Mouse (Mus musculus) right cerebral cortex, postnatal 10 days (tissue): ENCODE measurements around the gene Clcn7.
A peak's percentile ranks its signal among the peaks of the same experiment; 100 is the strongest.
"Not testable (repeated sequence)": the region's sequence is repeated elsewhere in the genome, so short reads cannot be mapped to it uniquely, and the experiment has no call there.

Source experiments
- DNase-seq, 2 experiments: peaks; one replicate each; pipeline ENCODE4 v3.0.0; 2021; ENCODE audit warnings: low spot score in 2 of 2

Clcn7 gene

DNA sequence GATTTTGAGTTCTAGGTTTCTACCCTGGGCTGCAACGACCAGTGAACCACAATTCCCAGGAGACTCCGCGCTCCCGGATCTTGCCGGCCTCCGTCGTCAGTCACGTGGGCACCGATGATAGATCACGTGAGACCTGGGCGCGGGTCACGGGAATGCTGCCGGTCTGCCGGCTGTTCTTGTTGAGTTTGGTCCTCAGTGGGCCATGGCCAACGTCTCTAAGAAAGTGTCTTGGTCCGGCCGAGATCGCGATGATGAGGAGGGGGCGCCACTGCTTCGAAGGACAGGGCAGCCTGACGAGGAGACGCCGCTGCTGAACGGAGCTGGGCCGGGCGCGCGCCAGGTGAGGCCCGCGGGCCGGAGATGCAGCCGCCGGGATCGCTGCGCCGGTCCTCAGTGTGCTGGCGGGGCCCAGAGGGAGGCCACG is at the start of gene Clcn7:
Gene Clcn7 (plus strand): TSS at position 117 of the 424 bp plus-strand sequence.
- peak; percentile 96 to 97 for DNase-seq

DNA sequence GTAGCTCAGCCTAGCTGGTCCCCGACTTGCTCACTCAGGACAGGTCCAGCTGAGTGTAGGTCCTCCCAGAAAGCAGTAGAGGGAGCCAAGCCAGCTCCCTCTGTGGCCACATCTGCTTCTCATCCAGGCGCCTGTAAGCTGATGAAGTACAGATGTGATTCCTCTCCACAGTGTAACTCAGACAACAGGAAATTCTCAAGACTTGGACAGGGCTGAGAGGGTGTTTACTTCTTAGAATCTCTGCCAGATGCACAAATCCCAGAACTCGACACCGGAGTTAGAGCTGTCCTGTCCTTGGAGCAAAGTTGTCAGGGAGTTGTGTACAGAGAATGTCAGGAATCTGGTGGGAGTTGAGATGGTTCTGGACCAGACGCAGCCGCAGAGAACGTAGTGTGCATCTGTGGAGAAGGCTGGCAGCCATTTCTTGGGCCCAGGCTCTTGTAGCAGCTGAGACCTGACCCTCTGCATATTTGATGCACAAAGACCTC is 49.7 kb upstream of the Clcn7 start, which contains the start of gene Tmem204:
Gene Tmem204 (minus strand): TSS at position 148 of the 488 bp plus-strand sequence.
- no peak for DNase-seq

DNA sequence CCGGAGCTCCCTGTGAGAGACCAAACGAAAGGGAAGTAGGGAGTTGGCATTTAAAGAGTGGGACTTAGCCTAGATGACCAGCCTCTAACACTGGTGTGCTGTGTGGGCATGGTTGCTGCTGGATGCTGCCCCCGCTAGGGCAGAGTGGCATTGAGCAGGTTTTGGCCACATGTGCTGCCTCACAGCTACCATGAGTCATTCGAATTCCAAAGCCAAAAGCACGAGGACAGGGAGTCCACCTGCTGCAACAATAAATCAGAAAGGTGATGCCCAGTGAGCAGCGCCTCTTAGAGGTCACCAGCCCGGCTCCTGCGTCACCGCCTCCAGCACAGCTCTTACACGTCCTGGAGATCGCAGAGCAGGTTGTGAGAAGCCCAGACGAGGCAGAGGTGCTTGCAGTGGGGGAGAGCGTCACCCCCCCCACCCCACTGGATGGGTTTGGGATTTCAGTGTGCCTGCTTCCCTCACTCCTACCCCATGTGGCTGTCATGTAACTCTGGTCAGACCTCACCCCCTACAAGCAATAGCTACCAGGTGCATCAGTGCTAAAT is 48.3 kb upstream of the Clcn7 start:
- no peak for DNase-seq

DNA sequence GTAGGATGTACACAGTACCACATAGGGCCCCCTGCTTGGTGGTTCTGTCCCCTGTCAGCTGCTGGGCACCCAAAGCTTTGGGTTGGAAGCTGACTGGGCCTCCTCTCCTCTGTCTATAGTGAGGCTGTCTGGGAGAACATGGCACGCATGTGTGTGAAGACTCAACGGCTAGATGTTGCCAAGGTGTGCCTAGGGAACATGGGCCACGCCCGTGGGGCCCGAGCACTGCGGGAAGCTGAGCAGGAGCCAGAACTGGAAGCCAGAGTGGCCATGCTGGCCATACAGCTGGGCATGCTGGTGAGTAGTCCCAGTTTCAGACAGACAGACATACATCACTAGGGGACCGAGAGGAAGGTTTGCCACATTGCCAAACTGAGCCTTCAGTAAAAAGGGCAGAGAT is 46.5 kb upstream of the Clcn7 start:
- no peak for DNase-seq

DNA sequence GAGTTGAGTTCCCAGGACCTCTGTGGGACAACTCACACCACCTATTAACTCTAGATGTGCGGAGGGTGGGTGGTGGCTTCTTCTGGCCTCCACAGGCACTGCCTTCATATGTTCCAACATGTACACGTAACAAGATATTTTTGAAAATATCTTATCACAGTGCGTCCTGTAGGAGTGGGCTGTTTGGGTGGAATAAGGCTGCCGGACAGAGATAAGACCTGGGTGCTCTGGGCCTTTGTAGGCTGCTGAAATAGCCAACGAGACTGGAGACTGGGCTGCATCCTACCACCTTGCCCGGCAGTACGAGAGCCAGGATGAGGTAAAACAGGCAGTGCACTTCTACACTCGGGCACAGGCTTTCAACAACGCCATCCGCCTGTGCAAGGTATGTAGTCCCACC is 44.0 kb upstream of the Clcn7 start:
- DNase-seq, result no peak

DNA sequence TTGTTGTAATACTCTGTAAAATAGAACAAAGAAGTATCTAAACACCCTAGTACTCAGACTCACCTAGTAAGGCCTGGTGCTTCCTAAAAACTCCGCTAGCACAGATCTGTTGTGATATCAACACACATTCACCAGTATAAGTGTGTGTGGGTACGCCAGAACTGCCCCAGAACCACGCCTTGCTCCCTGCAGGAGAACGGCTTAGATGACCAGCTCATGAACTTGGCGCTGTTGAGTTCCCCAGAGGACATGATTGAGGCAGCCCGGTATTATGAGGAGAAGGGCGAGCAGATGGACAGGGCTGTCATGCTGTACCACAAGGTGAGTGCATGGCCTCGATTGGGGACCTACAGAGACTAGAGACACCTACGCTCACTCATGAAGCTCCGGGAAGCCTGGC is 42.7 kb upstream of the Clcn7 start:
- DNase-seq, result no peak

DNA sequence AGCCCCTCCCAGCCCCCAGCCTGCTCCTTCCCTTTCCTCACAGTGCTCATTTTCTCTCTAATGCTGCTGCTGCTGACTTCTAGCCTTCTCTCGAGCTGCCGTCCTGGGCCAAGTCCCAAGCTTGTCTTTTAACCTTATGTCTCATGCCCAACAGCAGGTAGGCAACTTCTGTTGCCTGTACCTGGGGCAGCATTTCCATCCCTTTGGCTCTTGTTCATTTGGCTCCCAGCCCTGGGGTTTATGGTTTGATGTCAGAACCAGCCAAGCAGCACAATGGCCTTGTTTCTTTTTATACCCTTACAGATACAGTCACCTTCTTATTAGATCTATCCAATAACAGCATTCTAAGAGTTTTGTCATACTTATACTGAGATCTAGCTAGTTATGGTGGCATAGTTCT is 37.0 kb upstream of the Clcn7 start:
- DNase-seq, result no peak

DNA sequence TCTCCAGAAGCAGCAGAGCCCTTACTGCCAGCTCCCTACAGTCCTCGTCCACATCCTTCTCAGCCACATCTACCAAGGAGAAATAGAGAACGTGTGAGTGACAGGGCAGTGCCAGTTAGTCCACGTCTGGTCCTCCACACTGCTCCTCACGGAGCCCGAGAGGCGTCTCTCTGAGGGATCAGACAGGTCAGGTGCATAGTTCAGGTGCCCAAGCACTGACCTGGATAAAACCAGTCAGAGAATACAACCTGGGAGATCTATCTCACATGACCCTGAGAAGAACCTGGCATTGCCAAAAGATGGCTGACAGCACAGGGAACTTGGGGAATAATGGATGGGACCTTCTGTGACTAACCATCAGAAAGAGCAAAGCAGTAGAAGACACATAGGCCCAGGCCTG is 33.1 kb upstream of the Clcn7 start:
- no peak for DNase-seq

DNA sequence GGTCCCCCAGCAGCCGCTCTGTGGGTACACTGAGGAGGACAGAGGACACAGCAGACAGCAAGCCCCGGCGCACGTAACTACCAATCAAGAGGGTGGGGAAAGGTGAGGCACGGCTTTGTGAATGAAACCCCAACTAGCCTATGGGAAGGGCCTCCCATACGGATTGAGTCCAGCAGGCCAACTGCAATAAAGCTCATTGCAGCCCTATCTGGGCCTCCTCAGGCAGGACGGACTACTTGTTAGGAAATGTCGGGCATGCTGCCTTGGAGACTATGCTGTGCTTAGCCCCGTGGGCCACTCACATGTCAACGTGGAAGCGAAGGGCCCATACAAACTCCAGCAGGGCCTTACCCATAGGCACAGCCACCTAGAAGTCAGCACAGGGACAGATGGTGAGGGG is 31.9 kb upstream of the Clcn7 start:
- DNase-seq, result no peak

DNA sequence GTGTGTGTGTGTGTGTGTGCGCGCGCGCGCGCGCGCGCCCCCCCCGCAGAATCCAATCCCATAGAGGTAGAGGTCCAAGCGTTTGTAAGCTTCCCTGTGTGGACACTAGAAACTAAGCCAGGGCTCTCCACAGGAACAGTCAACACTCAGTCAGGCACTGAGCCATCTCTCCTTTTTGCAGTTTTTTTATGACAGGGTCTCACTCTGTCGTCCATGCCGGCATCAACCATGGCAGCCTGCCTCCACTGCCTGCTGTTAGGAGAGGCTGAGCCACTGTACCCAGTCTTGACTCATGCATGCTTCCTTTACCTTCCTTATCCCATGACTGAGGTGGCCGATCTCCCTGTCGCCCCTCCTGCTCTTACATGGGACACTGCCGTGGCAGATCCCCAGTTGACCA is 25.4 kb upstream of the Clcn7 start:
- DNase-seq, result no peak

DNA sequence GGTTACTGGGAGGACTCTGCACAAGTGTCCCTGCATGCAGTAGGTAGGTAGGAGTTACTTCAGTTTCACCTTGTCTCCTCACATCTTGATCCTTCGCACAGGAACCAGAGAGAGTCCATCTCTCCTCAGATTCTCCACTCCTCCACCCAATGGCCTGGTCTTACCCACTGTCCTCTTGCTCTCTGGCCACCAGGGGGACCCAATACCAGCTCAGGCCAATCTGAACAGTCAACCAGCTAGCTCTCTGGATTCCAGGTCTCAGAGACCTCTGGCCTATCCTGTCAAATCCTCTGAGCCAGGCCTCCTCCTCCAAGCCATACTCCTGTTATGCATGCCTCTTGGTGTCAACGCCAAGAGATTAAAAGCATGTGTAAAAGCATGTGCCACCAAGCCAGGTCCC is 23.6 kb upstream of the Clcn7 start:
- no peak for DNase-seq

DNA sequence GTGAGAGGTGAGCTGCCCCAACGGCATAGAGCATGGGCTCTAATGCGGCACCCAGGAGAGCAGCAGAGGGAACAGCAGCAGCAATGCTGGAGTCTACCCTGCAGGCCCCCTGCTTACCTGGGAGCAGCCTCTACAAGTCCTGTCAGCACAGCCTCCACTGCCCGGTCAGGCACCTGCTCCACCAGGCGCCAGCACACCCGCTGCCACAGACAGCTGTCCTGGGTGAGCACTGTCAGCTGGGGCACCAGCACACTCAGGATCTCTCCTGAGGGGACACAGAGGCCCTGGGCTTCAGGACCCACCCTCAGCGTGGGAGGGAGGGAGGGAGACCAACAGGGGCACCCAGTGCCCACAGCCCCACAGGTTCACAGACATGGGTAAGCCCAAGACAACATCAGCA is 22.6 kb upstream of the Clcn7 start:
- DNase-seq, result no peak

DNA sequence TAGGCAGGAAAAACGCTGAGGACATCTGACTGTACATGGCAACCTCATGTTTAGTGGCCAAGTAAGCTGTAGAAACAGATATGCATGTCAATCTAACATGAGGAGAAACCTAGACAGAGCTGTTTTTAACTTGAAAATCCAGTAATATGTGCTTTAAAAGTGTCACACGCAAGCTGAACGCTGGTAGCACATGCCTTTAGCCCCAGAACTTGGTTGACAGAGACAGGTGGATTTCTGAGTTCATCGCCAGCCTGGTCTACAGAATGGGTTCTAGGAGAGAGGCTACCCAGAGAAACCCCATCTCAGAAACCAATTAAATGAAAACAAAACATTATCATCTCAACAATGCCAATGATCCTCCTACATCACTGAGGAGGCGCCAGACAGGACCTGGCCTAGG is 22.0 kb upstream of the Clcn7 start:
- no peak for DNase-seq

DNA sequence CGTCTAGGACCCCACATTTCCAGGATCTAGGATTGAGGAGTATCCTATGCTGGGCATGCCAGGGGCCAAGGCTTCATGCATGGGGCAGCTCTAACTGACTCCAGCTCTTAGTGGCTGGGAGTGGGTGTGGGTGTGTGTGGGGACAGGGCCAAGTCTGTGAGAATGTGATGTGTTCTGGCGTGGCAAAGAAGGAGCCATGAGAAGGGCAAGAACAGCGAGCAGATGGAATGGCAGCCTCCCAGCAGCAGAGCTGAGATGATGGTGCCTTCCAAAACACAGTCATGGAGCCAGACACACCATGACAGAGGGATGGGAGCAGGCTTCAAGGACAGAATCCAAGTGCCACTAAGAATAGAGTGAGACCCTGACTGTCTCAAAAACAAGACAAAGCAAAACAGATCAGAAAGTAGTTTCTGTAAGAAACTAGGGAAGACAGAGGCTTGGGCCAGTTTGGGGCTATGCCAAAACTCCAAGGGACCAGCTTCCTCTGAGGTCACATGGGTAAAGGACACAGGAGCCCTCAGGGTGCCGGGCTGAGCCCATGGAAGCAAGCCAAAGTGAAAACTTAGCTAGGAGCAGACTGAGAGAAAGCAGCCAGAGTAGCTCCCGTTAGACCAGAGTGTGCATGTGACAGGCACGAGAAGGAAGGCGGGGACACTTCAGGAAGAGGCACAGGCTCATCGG is 21.3 kb upstream of the Clcn7 start:
- DNase-seq, result peak; percentile 80 to 85

DNA sequence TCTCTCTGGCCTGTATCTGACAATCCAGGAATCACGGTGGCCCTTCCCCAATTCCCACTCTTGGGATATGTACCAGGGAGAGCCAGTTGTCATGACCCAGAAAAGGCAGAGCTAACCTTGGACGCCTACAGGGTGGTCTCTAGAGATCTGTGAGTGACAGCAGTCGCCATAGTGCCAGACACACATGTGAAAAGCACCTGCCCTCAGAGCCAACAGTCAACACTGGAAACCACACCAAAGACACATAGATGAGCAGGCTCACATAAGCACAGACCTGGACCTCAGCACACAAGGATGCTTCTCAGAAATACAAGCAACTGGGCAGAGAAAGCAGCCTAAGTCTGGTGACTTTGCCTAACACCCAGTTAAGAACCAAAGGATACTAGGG is 20.8 kb upstream of the Clcn7 start:
- no peak for DNase-seq

DNA sequence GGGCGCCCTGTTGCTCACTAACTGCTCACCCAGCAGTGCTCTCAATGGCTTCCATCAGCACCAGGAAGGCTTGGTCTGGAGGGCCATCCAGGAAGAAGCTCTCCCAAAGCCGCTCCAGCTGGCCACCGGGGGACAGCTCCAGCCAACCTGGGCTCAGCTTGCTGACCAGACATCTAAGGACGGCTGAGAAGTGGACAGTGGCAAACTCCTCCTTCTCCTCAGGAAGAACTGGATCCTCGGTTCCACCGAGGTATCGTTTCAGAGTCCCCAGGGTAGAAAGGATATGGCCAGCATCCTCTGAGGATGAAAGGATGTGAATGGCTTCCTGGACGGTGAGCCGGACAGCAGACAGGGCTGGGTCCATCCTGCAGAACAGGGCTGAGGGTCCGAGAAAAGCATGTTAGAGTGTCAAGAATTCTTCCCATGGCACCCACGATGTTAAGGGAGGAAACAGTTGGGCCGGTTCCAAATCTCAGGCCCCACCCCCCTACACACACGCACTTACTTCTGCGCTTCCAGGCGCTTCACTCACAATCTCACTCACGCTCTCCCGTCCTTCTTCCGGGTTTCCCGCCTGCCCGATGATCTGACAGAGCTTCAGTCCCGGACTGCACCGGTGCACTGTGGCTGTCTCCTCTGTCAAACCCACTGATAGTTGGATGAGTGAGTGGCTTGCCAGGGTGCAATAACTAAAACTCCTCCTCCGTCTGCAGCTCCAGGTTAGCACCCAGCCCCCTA is 18.1 kb upstream of the Clcn7 start:
- peak; percentile 53 for DNase-seq

DNA sequence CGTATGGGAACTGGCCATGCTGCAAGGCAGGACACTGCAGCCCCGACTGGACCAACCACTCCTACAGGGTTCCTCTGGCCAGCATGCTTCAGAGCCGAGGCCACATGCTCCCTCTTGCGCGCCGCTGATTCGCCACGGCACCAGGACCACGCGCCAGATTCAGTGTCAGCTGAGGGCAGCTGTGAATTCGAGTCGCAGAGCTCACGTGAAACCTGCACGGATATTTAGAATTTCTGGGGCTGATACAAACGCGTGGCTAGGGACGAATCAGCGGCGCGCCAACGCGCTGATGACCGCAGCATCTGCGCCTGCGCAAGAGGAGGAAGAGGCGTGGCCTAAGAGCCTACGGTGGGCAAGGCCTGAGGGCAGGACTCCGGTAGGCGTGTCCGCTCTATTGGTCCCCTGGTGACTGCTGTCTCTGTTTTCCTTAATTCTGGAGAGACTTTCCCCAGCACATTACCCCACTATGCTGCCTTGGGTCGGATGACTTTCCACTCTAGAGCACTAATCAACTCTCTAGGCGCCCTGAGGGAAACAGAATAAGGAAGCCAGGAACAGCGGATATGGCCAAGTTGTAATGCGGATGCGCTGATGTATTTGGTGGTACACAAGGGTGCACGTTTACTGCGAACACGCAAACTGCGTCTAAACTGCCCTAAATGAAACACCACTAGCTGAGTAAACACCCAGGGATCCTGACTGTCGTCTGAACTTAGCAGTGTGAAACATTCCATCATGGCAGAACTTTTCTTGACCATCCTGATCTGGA is 17.3 kb upstream of the Clcn7 start, which contains the start of gene Telo2:
Gene Telo2 (minus strand): TSS at position 304 of the 769 bp plus-strand sequence.
- peak; percentile 94 to 95 for DNase-seq

DNA sequence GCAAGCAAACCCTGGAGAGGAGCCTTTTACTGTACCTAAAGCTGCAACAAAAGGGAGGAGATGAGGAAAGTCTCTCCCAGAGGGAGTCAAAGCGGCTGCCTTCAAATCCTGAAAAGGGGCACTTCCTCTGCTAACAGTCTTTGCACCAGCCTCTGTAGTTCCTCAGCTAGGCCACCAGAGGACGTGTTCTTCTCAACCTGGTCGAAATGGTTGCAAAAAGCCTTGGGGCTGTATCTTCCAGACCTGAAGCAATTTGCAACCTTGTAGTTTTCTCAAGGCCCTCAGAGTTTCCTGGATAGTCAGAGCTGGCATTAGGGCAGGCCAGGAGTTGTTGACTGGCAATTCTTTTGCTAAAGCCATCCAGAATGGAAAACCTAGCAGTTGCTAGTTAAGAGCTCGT is 15.9 kb upstream of the Clcn7 start:
- DNase-seq, result no peak

DNA sequence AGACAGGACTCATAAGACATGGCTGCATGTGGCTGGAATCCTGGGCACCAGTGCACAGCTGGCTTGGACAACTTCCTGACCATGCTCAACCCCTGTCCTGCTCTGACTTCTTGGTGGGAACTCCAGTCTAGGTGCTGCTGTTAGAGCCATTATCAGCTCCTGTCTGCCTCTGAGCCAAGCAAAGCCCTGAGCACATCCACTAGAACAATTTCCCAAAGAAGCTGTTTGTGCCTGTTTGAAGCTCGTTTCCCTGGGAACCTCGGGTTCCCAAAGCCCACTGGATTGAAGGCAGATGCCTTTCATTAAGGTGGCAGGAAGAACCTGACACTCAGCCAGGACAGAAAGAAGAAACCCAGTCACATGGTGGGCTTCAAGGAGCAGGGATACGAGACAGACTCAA is 12.8 kb upstream of the Clcn7 start, which contains the start of gene Ptx4:
Gene Ptx4 (plus strand): TSS at position 355 of the 400 bp plus-strand sequence.
- DNase-seq, result no peak

DNA sequence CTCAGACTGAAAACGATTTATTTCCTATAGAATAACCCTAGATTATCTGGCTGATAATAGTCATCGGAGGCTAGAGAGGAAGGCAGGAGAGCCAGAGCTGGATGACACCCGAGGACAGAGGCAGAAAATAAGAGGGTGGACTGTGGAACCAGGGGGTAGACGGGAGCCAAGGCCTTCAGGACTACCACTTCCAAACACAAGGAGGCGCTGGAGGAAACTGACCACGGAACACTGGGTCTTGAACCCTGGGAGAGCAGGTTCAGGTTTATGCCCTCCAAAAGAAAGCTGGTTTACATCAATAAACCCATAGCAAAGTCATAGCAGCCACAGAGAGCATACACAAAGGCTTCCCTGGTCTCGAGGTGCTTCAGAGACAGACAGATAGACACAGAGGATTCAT is 9.2 kb upstream of the Clcn7 start:
- no peak for DNase-seq

DNA sequence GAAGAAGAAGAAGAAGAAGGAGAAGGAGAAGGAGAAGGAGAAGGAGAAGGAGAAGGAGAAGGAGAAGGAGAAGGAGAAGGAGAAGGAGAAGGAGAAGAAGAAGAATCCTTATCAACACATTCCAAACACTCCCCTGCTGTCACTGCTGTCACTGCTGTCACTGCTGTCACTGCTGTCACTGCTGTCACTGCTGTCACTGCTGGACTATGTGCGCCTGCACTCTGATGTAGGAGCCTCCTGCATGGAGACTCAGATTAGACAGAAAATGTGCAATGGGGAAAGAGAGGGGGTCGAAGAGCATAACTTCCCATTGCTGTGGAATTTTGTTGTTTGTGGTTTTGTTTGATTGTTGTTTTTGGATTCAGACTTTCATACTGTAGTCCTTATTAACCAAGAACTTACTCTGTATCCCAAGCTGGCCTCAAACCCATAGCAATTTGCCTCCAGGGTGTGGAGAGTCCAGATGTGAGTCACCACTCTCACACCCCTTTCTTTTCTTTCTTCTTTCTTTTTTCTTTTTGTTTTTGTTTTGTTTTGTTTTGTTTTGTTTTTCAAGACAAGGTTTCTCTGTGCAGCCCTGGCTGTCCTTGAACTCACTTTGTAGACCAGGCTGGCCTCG is 7.6 kb upstream of the Clcn7 start:
- not testable (repeated sequence) for DNase-seq

DNA sequence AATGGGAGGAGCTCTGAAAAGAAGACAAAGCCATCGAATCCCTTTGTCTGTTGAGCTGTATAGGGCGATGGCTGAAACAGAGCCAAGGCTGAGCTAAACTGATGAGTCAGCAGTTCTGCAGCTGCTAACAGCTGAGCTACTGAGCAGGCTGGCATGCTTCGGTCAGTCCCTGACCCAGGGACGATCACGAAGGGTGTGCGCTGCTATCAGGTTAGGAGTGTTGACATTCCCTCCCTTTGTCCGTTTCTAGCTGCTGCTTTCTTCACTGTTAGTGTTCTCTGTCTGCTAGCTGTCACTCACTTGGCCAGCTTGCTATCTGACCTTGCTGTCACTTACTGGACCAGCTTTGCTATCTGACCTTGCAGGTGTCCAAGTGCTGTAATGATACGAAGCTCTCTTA is 6.1 kb upstream of the Clcn7 start:
- DNase-seq, result no peak
